14 mouse cellular contexts compared by ENCODE assay signal in genomic region chr13:59962676-59963664, GRCm38 (mm10).
DNase-seq lines count a peak whose midpoint lies in the region; ATAC-seq and TF ChIP-seq lines count a peak whose summit lies in the region.
"Had no signal": no experiment of that assay in that cellular context is flagged by ENCODE, and none has a peak within 500 bp of the region (broad histone marks: within the 10 kb centered on the region; RNA-seq: fewer than 3 reads in every experiment).

No protein-coding gene starts in this region.

- DNase-seq in lung, embryonic 14.5 days, result peak; percentile 59
- no peak for DNase-seq in lung, postnatal 0 days (ENCODE audit: low spot score)
- peak; percentile 70 for DNase-seq in forebrain, embryonic 11.5 days (ENCODE audit: low spot score)
- no peak for DNase-seq in limb, embryonic 10.5 days (ENCODE audit: low spot score)
- no peak for DNase-seq in thymus, adult 18-20 months
- no peak for DNase-seq in cerebellum, adult 11-12 months
- DNase-seq: cerebellum, adult 18-20 months; gastrocnemius, adult 2 months; liver, embryonic 13.5 days; lung, postnatal 36 days had no signal

- no peaks in the 10 kb centered on the region; the same call in 1 of the 2 replicates for H3K4me1 ChIP-seq in lung, embryonic 14.5 days (ENCODE audit: insufficient read depth)
- H3K4me1 ChIP-seq in lung, postnatal 0 days (ENCODE audit: insufficient read depth, low read depth, low read length), result no peaks in the 10 kb centered on the region
- H3K4me1 ChIP-seq in forebrain, embryonic 11.5 days (replicated peaks; ENCODE audit: control insufficient read depth, insufficient read depth, low read length), result 0 out of 2 replicates have a peak, but pooled peaks cover 2% of the 10 kb centered on the region
- peaks cover 30% of the 10 kb centered on the region for H3K4me1 ChIP-seq in limb, embryonic 10.5 days
- H3K4me1 ChIP-seq in midbrain, embryonic 15.5 days, result 0 out of 2 replicates have a peak, but pooled peaks cover 4% of the 10 kb centered on the region
- H3K4me1 ChIP-seq: liver, embryonic 13.5 days had no signal

- no peaks in the 10 kb centered on the region for H3K27me3 ChIP-seq in lung, embryonic 14.5 days (ENCODE audit: insufficient read depth, low read length)
- H3K27me3 ChIP-seq in lung, postnatal 0 days (replicated peaks; ENCODE audit: insufficient read depth, low read length), result no peaks in the 10 kb centered on the region
- no peaks in the 10 kb centered on the region for H3K27me3 ChIP-seq in forebrain, embryonic 11.5 days (ENCODE audit: control insufficient read depth, insufficient read depth, low read length)
- H3K27me3 ChIP-seq in limb, embryonic 10.5 days (ENCODE audit: low read depth, poor library complexity, severe bottlenecking), result no peaks in the 10 kb centered on the region
- H3K27me3 ChIP-seq in midbrain, embryonic 15.5 days (replicated peaks), result no peaks in the 10 kb centered on the region
- H3K27me3 ChIP-seq: hindbrain, embryonic 15.5 days; kidney, embryonic 15.5 days; liver, embryonic 13.5 days had no signal

- H3K4me3 ChIP-seq in lung, embryonic 14.5 days (ENCODE audit: low read depth, low read length), result no peak overlapping the region
- no peak overlapping the region for H3K4me3 ChIP-seq in lung, postnatal 0 days (ENCODE audit: low read depth, low read length)
- no peak overlapping the region for H3K4me3 ChIP-seq in forebrain, embryonic 11.5 days (ENCODE audit: low read depth, low read length)
- no peak overlapping the region for H3K4me3 ChIP-seq in limb, embryonic 10.5 days
- no peak overlapping the region for H3K4me3 ChIP-seq in midbrain, embryonic 15.5 days
- H3K4me3 ChIP-seq: gastrocnemius, adult 2 months; hindbrain, embryonic 15.5 days; kidney, embryonic 15.5 days; liver, embryonic 13.5 days had no signal

- TF ChIP-seq CTCF in lung, embryonic 14.5 days (IDR thresholded peaks at IDR 0.05; ENCODE audit: low read depth), result no peak
- TF ChIP-seq CTCF in lung, postnatal 0 days (IDR thresholded peaks at IDR 0.05), result no peak

- no peaks in the 10 kb centered on the region for H3K36me3 ChIP-seq in lung, embryonic 14.5 days (ENCODE audit: insufficient read depth)
- no peaks in the 10 kb centered on the region for H3K36me3 ChIP-seq in lung, postnatal 0 days (ENCODE audit: insufficient read depth, low read length)
- no peaks in the 10 kb centered on the region for H3K36me3 ChIP-seq in forebrain, embryonic 11.5 days (ENCODE audit: control insufficient read depth, insufficient read depth, low read length)
- no peaks in the 10 kb centered on the region for H3K36me3 ChIP-seq in limb, embryonic 10.5 days
- no peaks in the 10 kb centered on the region for H3K36me3 ChIP-seq in midbrain, embryonic 15.5 days (replicated peaks)
- H3K36me3 ChIP-seq: hindbrain, embryonic 15.5 days; kidney, embryonic 15.5 days; liver, embryonic 13.5 days had no signal

- H3K9ac ChIP-seq in lung, embryonic 14.5 days, result no peak overlapping the region
- H3K9ac ChIP-seq in lung, postnatal 0 days (replicated peaks; ENCODE audit: low read depth), result no peak overlapping the region
- no peak overlapping the region for H3K9ac ChIP-seq in forebrain, embryonic 11.5 days (ENCODE audit: low read length)
- no peak overlapping the region for H3K9ac ChIP-seq in midbrain, embryonic 15.5 days
- H3K9ac ChIP-seq: hindbrain, embryonic 15.5 days; kidney, embryonic 15.5 days; liver, embryonic 13.5 days had no signal

- peak; percentile 56; the same call in 1 of the 2 replicates for ATAC-seq in lung, embryonic 14.5 days (ENCODE audit: insufficient read depth)
- ATAC-seq in lung, postnatal 0 days, result no peak
- ATAC-seq in forebrain, embryonic 11.5 days (replicated peaks; ENCODE audit: low FRiP score), result peak; percentile 71
- ATAC-seq in midbrain, embryonic 15.5 days (replicated peaks), result peak; percentile 67; the same call in 1 of the 2 replicates
- no peak for ATAC-seq in monocyte, adult 5-6 weeks (replicated peaks; ENCODE audit: insufficient number of reproducible peaks, low FRiP score, low TSS enrichment, poor library complexity, severe bottlenecking)

- 35% methylated on average over 21 of the region's 21 CpGs for WGBS in lung, embryonic 14.5 days
- 46% methylated on average over 21 of the region's 21 CpGs for WGBS in lung, postnatal 0 days
- 57% methylated on average over 21 of the region's 21 CpGs for WGBS in forebrain, embryonic 11.5 days
- WGBS in limb, embryonic 10.5 days, result 59% methylated on average over 21 of the region's 21 CpGs
- 57% methylated on average over 21 of the region's 21 CpGs for WGBS in midbrain, embryonic 15.5 days

- H3K27ac ChIP-seq in lung, embryonic 14.5 days (ENCODE audit: low read depth), result no peak overlapping the region
- no peak overlapping the region for H3K27ac ChIP-seq in lung, postnatal 0 days (ENCODE audit: low read length)
- H3K27ac ChIP-seq in forebrain, embryonic 11.5 days (ENCODE audit: low read depth, low read length), result peak overlapping the region; percentile 39; the same call in 1 of the 2 replicates
- H3K27ac ChIP-seq in limb, embryonic 10.5 days, result peak overlapping the region; percentile 70
- 0 out of 2 replicates have a peak overlapping the region, but pooled peaks have one; percentile 2 for H3K27ac ChIP-seq in midbrain, embryonic 15.5 days
- H3K27ac ChIP-seq: gastrocnemius, adult 2 months; hindbrain, embryonic 15.5 days; kidney, embryonic 15.5 days; liver, embryonic 13.5 days had no signal

- no peaks in the 10 kb centered on the region for H3K9me3 ChIP-seq in lung, embryonic 14.5 days (ENCODE audit: low read depth, low read length)
- no peaks in the 10 kb centered on the region for H3K9me3 ChIP-seq in lung, postnatal 0 days (ENCODE audit: low read length)
- H3K9me3 ChIP-seq in forebrain, embryonic 11.5 days (ENCODE audit: control insufficient read depth, low read length), result no peaks in the 10 kb centered on the region
- H3K9me3 ChIP-seq in limb, embryonic 10.5 days (replicated peaks), result no peaks in the 10 kb centered on the region
- no peaks in the 10 kb centered on the region for H3K9me3 ChIP-seq in midbrain, embryonic 15.5 days
- H3K9me3 ChIP-seq: hindbrain, embryonic 15.5 days; kidney, embryonic 15.5 days; liver, embryonic 13.5 days had no signal

- TF ChIP-seq EP300 in lung, postnatal 0 days (IDR thresholded peaks at IDR 0.05), result no peak

- H3K4me2 ChIP-seq in lung, embryonic 14.5 days, result peak overlapping the region; percentile 10; the same call in 1 of the 2 replicates
- H3K4me2 ChIP-seq in lung, postnatal 0 days (replicated peaks; ENCODE audit: low read depth, low read length), result no peak overlapping the region
- H3K4me2 ChIP-seq in forebrain, embryonic 11.5 days (ENCODE audit: low read depth, low read length, severe bottlenecking), result no peak overlapping the region
- H3K4me2 ChIP-seq in midbrain, embryonic 15.5 days, result no peak overlapping the region
- H3K4me2 ChIP-seq: hindbrain, embryonic 15.5 days; kidney, embryonic 15.5 days; liver, embryonic 13.5 days had no signal

Comparison
In these comparisons a context has a peak if more than half of its experiments do, and no peak if none do; other contexts are left out.
1. ATAC-seq: peak in lung, embryonic 14.5 days (single experiment), forebrain, embryonic 11.5 days (single experiment) and midbrain, embryonic 15.5 days (single experiment); none in lung, postnatal 0 days (single experiment) and monocyte, adult 5-6 weeks (single experiment).
2. DNase-seq: peak in lung, embryonic 14.5 days (single experiment) and forebrain, embryonic 11.5 days (single experiment); none in lung, postnatal 0 days (single experiment), limb, embryonic 10.5 days (single experiment), thymus, adult 18-20 months (0 of 2) and cerebellum, adult 11-12 months (single experiment).
3. H3K27ac ChIP-seq: peak in forebrain, embryonic 11.5 days (single experiment), limb, embryonic 10.5 days (single experiment) and midbrain, embryonic 15.5 days (single experiment); none in lung, embryonic 14.5 days (single experiment) and lung, postnatal 0 days (single experiment).